Mouse (Mus musculus) ES-Bruce4 (cell line): ENCODE results near the gene Lamp1.

Experiments used
- CTCF ChIP-seq: IDR thresholded peaks from one replicate; pipeline ENCODE4 v1.8.1; 2011; ENCODE audit warnings: low read depth, low read length
- POLR2A ChIP-seq: IDR thresholded peaks from one replicate; pipeline ENCODE4 v1.8.1; 2011; ENCODE audit warnings: low read length; ENCODE audit not compliant: insufficient read depth

- TF ChIP-seq CTCF, result no peak
- no peak for TF ChIP-seq POLR2A
These were observed 47.3 kb downstream of the Lamp1 start for GRCm38 (mm10) chr8:13206290-13206689.
